Mouse (Mus musculus): ENCODE measurements at regions not wholly inside any gene's neighbourhood (a gene's known extent, or its start where the extent isn't known, plus 50 kb on each side); places are given as distances from the start of the nearest gene placed in this dataset.

GRCm38 (mm10) chr4:153905076-153905475, 52.0 kb upstream of the A430005L14Rik start:
- DNase-seq (ENCODE audit: low spot score in 2 of 2): no peak

DNA sequence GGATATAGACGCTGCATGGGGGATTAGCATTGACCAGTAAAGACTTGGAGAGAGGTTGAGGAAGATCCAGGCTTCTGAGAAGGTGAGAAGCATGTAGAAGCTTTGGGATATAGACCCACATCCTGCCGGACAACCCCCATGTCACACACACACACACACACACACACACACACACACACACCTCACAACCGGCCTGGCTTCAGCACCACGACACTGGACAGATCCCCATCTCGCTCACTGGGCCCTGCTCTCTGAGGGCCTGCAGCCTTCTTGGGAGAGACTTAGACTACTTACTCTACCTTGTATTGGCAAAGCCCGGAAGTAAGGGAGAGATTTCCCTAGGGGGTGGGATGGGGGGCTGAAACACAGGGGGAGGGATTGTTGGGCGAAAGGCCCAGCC, 51.5 kb upstream of the A430005L14Rik start:
- no peak for DNase-seq (ENCODE audit: low spot score in 2 of 2)

Measured in left cerebral cortex, adult 8-10 months (tissue).